Mouse (Mus musculus): ENCODE measurements around the gene RPS10-NUDT3.

DNA sequence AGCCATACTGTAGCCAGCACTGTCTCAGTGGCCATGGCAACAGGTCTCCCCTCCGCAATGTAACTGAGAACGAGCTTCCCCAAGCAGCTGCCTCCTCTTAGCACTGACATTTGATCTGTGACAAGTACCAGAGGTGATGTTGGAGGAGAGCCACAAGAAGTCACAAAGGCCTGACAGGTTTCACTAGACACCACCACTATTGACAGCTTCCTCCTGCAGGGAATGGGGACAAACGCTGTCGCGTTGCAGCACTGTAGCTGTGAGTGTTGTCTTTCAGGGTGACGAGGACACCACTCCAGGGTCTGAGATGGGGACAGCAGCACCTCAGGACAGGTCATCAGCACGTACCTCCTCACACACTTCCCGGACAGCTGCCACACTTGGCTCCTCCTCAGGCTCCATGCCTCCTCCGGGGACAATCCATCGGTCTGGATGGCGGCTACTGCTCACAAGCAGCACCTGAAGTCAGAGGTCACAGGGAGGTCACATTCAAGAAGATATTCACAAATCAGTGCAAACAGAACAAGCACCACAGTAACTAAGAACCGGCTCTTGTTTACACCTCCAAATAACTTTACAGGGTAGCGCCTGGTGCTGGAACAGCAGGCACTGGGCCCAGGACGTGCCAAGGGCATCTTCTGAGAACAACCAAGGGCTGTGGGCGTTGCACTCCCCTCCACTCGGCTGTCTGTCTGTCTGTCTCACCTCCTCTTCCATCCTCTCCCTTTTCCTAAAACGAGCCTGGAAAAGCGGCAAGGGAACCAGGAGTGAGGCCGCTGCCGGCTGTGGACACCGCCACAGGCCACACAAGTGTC, 38.4 kb downstream of the RPS10-NUDT3 start:
- TF ChIP-seq CTCF (IDR thresholded peaks at IDR 0.05; ENCODE audit: low read depth, low read length) (no peak), POLR2A (IDR thresholded peaks at IDR 0.05; ENCODE audit: extremely low read depth, insufficient read depth, low read length) (no peak)
